Mouse (Mus musculus): ENCODE results near the gene Ddx4.

The Ddx4 gene

GRCm38 (mm10) chr13:112551641-112552548, 100.4 kb downstream of the Ddx4 start:
- no peak for DNase-seq

Data from thymus, postnatal 14 days (tissue).